Mouse (Mus musculus) brain, embryonic 14.5 days (tissue): ENCODE measurements around the gene Efna1. TPM values are rescaled to one million over a fixed set of nuclear protein-coding genes. Genes with fewer than 3 reads are reported as not detected.

Experiments
- DNase-seq: peaks from one replicate; pipeline ENCODE4 v3.0.0-alpha.2; 2011; ENCODE audit warnings: low read depth
- CTCF ChIP-seq: fragments of 200-500 bp; IDR thresholded peaks from 2 replicates; pipeline ENCODE4 v1.5.1; 2012; ENCODE audit warnings: inconsistent platforms, mild to moderate bottlenecking, moderate library complexity, borderline replicate concordance; ENCODE audit not compliant: insufficient read depth, insufficient read length; ENCODE audit errors: extremely low read depth
- POLR2A ChIP-seq: fragments of 200-500 bp; IDR thresholded peaks from 2 replicates; pipeline ENCODE4 v1.6.1; 2012; ENCODE audit warnings: mild to moderate bottlenecking, inconsistent platforms, borderline replicate concordance; ENCODE audit not compliant: poor library complexity, insufficient read depth, insufficient read length, severe bottlenecking; ENCODE audit errors: extremely low read depth
- polyA plus RNA-seq: library from polyadenylated mRNA; depleted of rRNA; stranded (reverse); fragments of >200 nt; gene quantifications from 2 replicates; pipeline ENCODE4 v1.2.3, GENCODE M21; 2012

The Efna1 gene
- polyA plus RNA-seq, 1 experiment, result 12.0 TPM

GRCm38 (mm10) chr3:89245688-89246171 is 35.2 kb downstream of the Efna1 start, which contains the start of gene Krtcap2:
Krtcap2 (plus strand) TSS chr3:89245966.
- TF ChIP-seq POLR2A (no peak), CTCF (no peak)
- peak; percentile 94 for DNase-seq

- TF ChIP-seq POLR2A, result peak; percentile 18; the same call in 1 of the 2 replicates
- no peak for TF ChIP-seq CTCF
- DNase-seq, result peak; percentile 96
These were observed 35.8 kb downstream of the Efna1 start for GRCm38 (mm10) chr3:89244982-89245687.

GRCm38 (mm10) chr3:89244158-89244981 is 36.6 kb downstream of the Efna1 start:
- DNase-seq, result peak; percentile 31
- TF ChIP-seq CTCF (peak; percentile 31; the same call in 1 of the 2 replicates), POLR2A (no peak)

- TF ChIP-seq POLR2A (no peak), CTCF (peak; percentile 56; the same call in 1 of the 2 replicates)
- peak; percentile 66 for DNase-seq
These were observed 37.3 kb downstream of the Efna1 start for GRCm38 (mm10) chr3:89243609-89244008.

- peak; percentile 69 for DNase-seq
- no peak for TF ChIP-seq POLR2A
- peak; percentile 70; the same call in 1 of the 2 replicates for TF ChIP-seq CTCF
These were observed 38.5 kb downstream of the Efna1 start for GRCm38 (mm10) chr3:89242331-89242895.

GRCm38 (mm10) chr3:89238494-89238893 is 42.4 kb downstream of the Efna1 start:
- no peak for TF ChIP-seq CTCF
- no peak for TF ChIP-seq POLR2A
- DNase-seq, result no peak

- TF ChIP-seq CTCF, result no peak
- no peak for TF ChIP-seq POLR2A
- no peak for DNase-seq
These were observed 43.3 kb downstream of the Efna1 start for GRCm38 (mm10) chr3:89237682-89238081.

- no peak for DNase-seq
- TF ChIP-seq CTCF, result no peak
- no peak for TF ChIP-seq POLR2A
These were observed 44.4 kb downstream of the Efna1 start for GRCm38 (mm10) chr3:89236516-89236915.

GRCm38 (mm10) chr3:89233562-89234110 is 47.3 kb downstream of the Efna1 start:
- no peak for TF ChIP-seq CTCF
- no peak for TF ChIP-seq POLR2A
- no peak for DNase-seq

- no peak for DNase-seq
- TF ChIP-seq POLR2A (no peak), CTCF (no peak)
These were observed 48.3 kb downstream of the Efna1 start for GRCm38 (mm10) chr3:89232614-89233013.
